In the genomic region with DNA sequence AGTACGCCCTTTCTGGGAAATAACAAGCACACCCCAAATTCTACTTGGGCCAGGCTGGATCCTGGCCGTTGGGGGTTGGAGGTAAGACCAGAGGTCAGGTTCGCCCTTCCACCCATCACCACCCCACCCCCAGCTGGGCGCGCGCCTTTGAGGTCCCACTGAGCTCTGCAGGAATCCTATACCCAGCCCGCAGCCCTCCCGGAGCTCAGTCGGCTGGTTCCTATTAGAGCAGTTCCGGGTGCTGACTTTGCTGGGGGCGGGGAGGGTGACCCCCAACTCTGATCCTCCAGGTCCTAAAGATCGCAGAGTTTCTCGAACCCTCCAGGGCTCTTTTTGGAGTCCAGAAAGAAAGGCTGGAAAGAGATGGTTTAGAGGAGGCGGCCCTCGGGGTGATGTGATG, we compare ENCODE assay signal across 9 mouse cellular contexts. TPM values are rescaled to one million over a fixed set of nuclear protein-coding genes. Genes with fewer than 3 reads are reported as not detected.
DNase-seq lines count a peak whose midpoint lies in the region; ATAC-seq lines count a peak whose summit lies in the region.
"Had no signal": no experiment of that assay in that cellular context is flagged by ENCODE, and none has a peak within 500 bp of the region (broad histone marks: within the 10 kb centered on the region; RNA-seq: fewer than 3 reads in every experiment).

No protein-coding gene starts in this region.

- peaks cover 46% of the 10 kb centered on the region for H3K4me1 ChIP-seq in kidney, embryonic 16.5 days (ENCODE audit: insufficient read depth, low read length)
- H3K4me1 ChIP-seq in embryonic facial prominence, embryonic 15.5 days: peaks cover 60% of the 10 kb centered on the region
- peaks cover 39% of the 10 kb centered on the region for H3K4me1 ChIP-seq in neural tube, embryonic 13.5 days (replicated peaks)

- H3K9ac ChIP-seq in kidney, embryonic 16.5 days (replicated peaks; ENCODE audit: low read length): peak overlapping the region; percentile 90
- H3K9ac ChIP-seq in embryonic facial prominence, embryonic 15.5 days: peak overlapping the region; percentile 65
- peak overlapping the region; percentile 66 for H3K9ac ChIP-seq in neural tube, embryonic 13.5 days

- H3K4me2 ChIP-seq in kidney, embryonic 16.5 days (replicated peaks; ENCODE audit: low read depth, low read length): peak overlapping the region; percentile 88
- peak overlapping the region; percentile 91 for H3K4me2 ChIP-seq in embryonic facial prominence, embryonic 15.5 days (replicated peaks)
- H3K4me2 ChIP-seq in neural tube, embryonic 13.5 days: peak overlapping the region; percentile 62

- no peaks in the 10 kb centered on the region for H3K27me3 ChIP-seq in kidney, embryonic 16.5 days (ENCODE audit: insufficient read depth, low read length)
- H3K27me3 ChIP-seq in embryonic facial prominence, embryonic 15.5 days: no peaks in the 10 kb centered on the region
- peaks cover 44% of the 10 kb centered on the region for H3K27me3 ChIP-seq in neural tube, embryonic 13.5 days

- H3K36me3 ChIP-seq in kidney, embryonic 16.5 days (ENCODE audit: insufficient read depth, low read length): no peaks in the 10 kb centered on the region
- H3K36me3 ChIP-seq in embryonic facial prominence, embryonic 15.5 days: no peaks in the 10 kb centered on the region
- H3K36me3 ChIP-seq in neural tube, embryonic 13.5 days: no peaks in the 10 kb centered on the region

- peak; percentile 28; the same call in 1 of the 2 replicates for ATAC-seq in kidney, embryonic 16.5 days (ENCODE audit: low FRiP score, low TSS enrichment)
- ATAC-seq in embryonic facial prominence, embryonic 15.5 days (ENCODE audit: insufficient number of reproducible peaks, low FRiP score, low TSS enrichment, low read depth): peak; percentile 71; the same call in 1 of the 2 replicates
- ATAC-seq in neural tube, embryonic 13.5 days (ENCODE audit: low read depth): no peak

- 1% methylated on average over 15 of the region's 15 CpGs for WGBS in kidney, embryonic 16.5 days
- WGBS in embryonic facial prominence, embryonic 15.5 days: 3% methylated on average over 15 of the region's 15 CpGs
- 3% methylated on average over 15 of the region's 15 CpGs for WGBS in neural tube, embryonic 13.5 days

- H3K4me3 ChIP-seq in kidney, embryonic 16.5 days (ENCODE audit: low read length): peak overlapping the region; percentile 72
- H3K4me3 ChIP-seq in embryonic facial prominence, embryonic 15.5 days (replicated peaks): peak overlapping the region; percentile 71
- peak overlapping the region; percentile 41 for H3K4me3 ChIP-seq in neural tube, embryonic 13.5 days

- no peak for DNase-seq in kidney, adult 9 months
- DNase-seq in kidney, postnatal 4 days: peak; percentile 69 to 82
- no peak for DNase-seq in adrenal gland, adult 18-20 months (ENCODE audit: low spot score in 2 of 2)
- no peak for DNase-seq in adrenal gland, adult 8-10 months
- no peak for DNase-seq in layer of hippocampus, postnatal 14 days (ENCODE audit: low spot score in 2 of 2)

- H3K27ac ChIP-seq in kidney, embryonic 16.5 days (ENCODE audit: low read length): peak overlapping the region; percentile 76
- H3K27ac ChIP-seq in embryonic facial prominence, embryonic 15.5 days (replicated peaks): peak overlapping the region; percentile 87
- no peak overlapping the region for H3K27ac ChIP-seq in neural tube, embryonic 13.5 days (replicated peaks)

- H3K9me3 ChIP-seq in kidney, embryonic 16.5 days (ENCODE audit: low read length): no peaks in the 10 kb centered on the region
- H3K9me3 ChIP-seq in embryonic facial prominence, embryonic 15.5 days (replicated peaks): no peaks in the 10 kb centered on the region
- no peaks in the 10 kb centered on the region for H3K9me3 ChIP-seq in neural tube, embryonic 13.5 days

RNA-seq across cellular contexts. Expression of a gene that starts 0.5 kb away (rescaled TPM):
- polyA plus RNA-seq in kidney, embryonic 16.5 days (2015; fragmentation: Nextera tagmentation; extraction: Ambion mirVana): 35.4 and 35.9 TPM in 2 replicates
- 31.3 and 35.9 TPM in 2 replicates for polyA plus RNA-seq in embryonic facial prominence, embryonic 15.5 days (2015; fragmentation: Nextera tagmentation; extraction: Ambion mirVana)
- 5.8 and 7.6 TPM in 2 replicates for polyA plus RNA-seq in neural tube, embryonic 13.5 days (2015; fragmentation: Nextera tagmentation; extraction: Ambion mirVana)
- total RNA-seq in adrenal gland, adult 18-20 months (2021): 1 to 10 TPM in 1 of 2 experiments, under 1 TPM in 1; 0.42 to 1.1 TPM
- total RNA-seq in adrenal gland, adult 8-10 months (2022): 1 to 10 TPM; 2.5 to 3.5 (median 2.7) TPM
- 1 to 10 TPM; 1.1 to 4.7 TPM for total RNA-seq in layer of hippocampus, postnatal 14 days (2021)
- total RNA-seq: MEL had no signal

RNA-seq across cellular contexts. Expression of a gene that starts 26.8 kb away (rescaled TPM):
- polyA plus RNA-seq in kidney, embryonic 16.5 days (2015; fragmentation: Nextera tagmentation; extraction: Ambion mirVana): 1.5 and 3.9 TPM in 2 replicates
- 2.6 and 2.8 TPM in 2 replicates for polyA plus RNA-seq in embryonic facial prominence, embryonic 15.5 days (2015; fragmentation: Nextera tagmentation; extraction: Ambion mirVana)
- polyA plus RNA-seq in neural tube, embryonic 13.5 days (2015; fragmentation: Nextera tagmentation; extraction: Ambion mirVana): 1.5 TPM in 1 of 2 replicates, not detected in the other
- total RNA-seq in adrenal gland, adult 18-20 months (2021): 1 to 10 TPM in 1 of 2 experiments, not detected in 1; 2.3 TPM
- 1 to 10 TPM in 1 of 4 experiments, not detected in 3; 5.3 TPM for total RNA-seq in adrenal gland, adult 8-10 months (2022)
- total RNA-seq in layer of hippocampus, postnatal 14 days (2021): 1 to 10 TPM; 2.3 to 3.3 TPM
- total RNA-seq: MEL had no signal

RNA-seq across cellular contexts. Expression of a gene that starts 45.7 kb away (rescaled TPM):
- 39.9 and 43.3 TPM in 2 replicates for polyA plus RNA-seq in kidney, embryonic 16.5 days (2015; fragmentation: Nextera tagmentation; extraction: Ambion mirVana)
- polyA plus RNA-seq in embryonic facial prominence, embryonic 15.5 days (2015; fragmentation: Nextera tagmentation; extraction: Ambion mirVana): 31.5 and 34.4 TPM in 2 replicates
- 49.9 TPM in 2 replicates for polyA plus RNA-seq in neural tube, embryonic 13.5 days (2015; fragmentation: Nextera tagmentation; extraction: Ambion mirVana)
- 10 to 100 TPM; 50.1 to 62.0 TPM for total RNA-seq in adrenal gland, adult 18-20 months (2021)
- total RNA-seq in adrenal gland, adult 8-10 months (2022): 10 to 100 TPM; 72.3 to 74.6 (median 73.6) TPM
- 10 to 100 TPM; 66.5 to 67.0 TPM for total RNA-seq in layer of hippocampus, postnatal 14 days (2021)

Comparison
In these comparisons a context has a peak if more than half of its experiments do, and no peak if none do; other contexts are left out.
1. DNase-seq: peak in kidney, postnatal 4 days (2 of 2); none in kidney, adult 9 months (single experiment), adrenal gland, adult 18-20 months (0 of 2), adrenal gland, adult 8-10 months (single experiment) and layer of hippocampus, postnatal 14 days (0 of 2).
2. Peak in every context shown above with its lines, with median percentiles within 50 percentile points of each other: H3K4me2 ChIP-seq, H3K4me3 ChIP-seq and H3K9ac ChIP-seq.